Mouse (Mus musculus) liver, embryonic 16.5 days (tissue): Measurements from ENCODE around the gene Gm4791. TPM values are rescaled to one million over a fixed set of nuclear protein-coding genes. Genes with fewer than 3 reads are reported as not detected.

ENCODE experiments used
- ATAC-seq: fragments of 200-750 bp; cut with Nextera tagmentation; 2 replicates; pipeline ENCODE4 v1.8.0; 2017; ENCODE audit warnings: low read depth, mild to moderate bottlenecking, moderate number of reproducible peaks, moderate library complexity
- H3K27ac ChIP-seq: fragments of 300-500 bp; sonication (generic); 2 replicates; pipeline ENCODE4 v1.5.1; 2014; ENCODE audit warnings: mild to moderate bottlenecking, low read length
- H3K27me3 ChIP-seq: fragments of 300-500 bp; sonication (generic); 2 replicates; pipeline ENCODE4 v1.6.1; 2014; ENCODE audit warnings: low read depth, low read length, mixed read lengths; ENCODE audit not compliant: control insufficient read depth, insufficient read depth
- H3K36me3 ChIP-seq: fragments of 300-500 bp; sonication (generic); 2 replicates; pipeline ENCODE4 v1.6.1; 2014; ENCODE audit warnings: mild to moderate bottlenecking; ENCODE audit not compliant: control insufficient read depth, insufficient read depth
- H3K4me1 ChIP-seq: fragments of 300-500 bp; sonication (generic); 2 replicates; pipeline ENCODE4 v1.6.1; 2014; ENCODE audit warnings: low read depth, low read length, mixed read lengths; ENCODE audit not compliant: control insufficient read depth
- H3K4me2 ChIP-seq: fragments of 300-500 bp; sonication (generic); 2 replicates; pipeline ENCODE4 v1.6.1; 2014; ENCODE audit warnings: low read depth, low read length, mixed read lengths
- H3K4me3 ChIP-seq: fragments of 300-500 bp; sonication (generic); 2 replicates; pipeline ENCODE4 v1.5.1; 2014; ENCODE audit warnings: low read depth, mild to moderate bottlenecking, low read length
- H3K9ac ChIP-seq: fragments of 300-500 bp; sonication (generic); 2 replicates; pipeline ENCODE4 v1.6.1; 2014; ENCODE audit warnings: low read depth, low read length
- H3K9me3 ChIP-seq: fragments of 300-500 bp; sonication (generic); replicated peaks from 2 replicates; pipeline ENCODE4 v1.6.1; 2016; ENCODE audit warnings: low read length; ENCODE audit not compliant: control insufficient read depth
- WGBS: fragments of 180-500 bp; shearing (Covaris S2); extraction: QIAGEN DNeasy Blood & Tissue Kit; methylation state at CpG from one replicate; pipeline ENCODE4 v1.1.7; 2014; ENCODE audit not compliant: insufficient replicate concordance; 5-methylcytosine and 5-hydroxymethylcytosine counted together
- polyA plus RNA-seq: library from polyadenylated mRNA; unstranded; fragments of >200 nt; fragmentation: Nextera tagmentation; extraction: Ambion mirVana; gene quantifications from 2 replicates; pipeline ENCODE4 v1.2.1, GENCODE M21; 2015

The Gm4791 gene
- not detected in 2 replicates for polyA plus RNA-seq

- no peaks in the 10 kb centered on the region for H3K4me1 ChIP-seq
- no peak within 1 kb of the TSS for H3K27ac ChIP-seq
- H3K36me3 ChIP-seq = no peaks in the 10 kb centered on the region
- H3K4me2 ChIP-seq = no peak within 1 kb of the TSS
- no peak within 1 kb of the TSS for H3K4me3 ChIP-seq
- H3K9ac ChIP-seq = no peak within 1 kb of the TSS
- H3K9me3 ChIP-seq = no peaks in the 10 kb centered on the region
- ATAC-seq = no peak
- 44% methylated on average over 5 of the region's 5 CpGs for WGBS
- no peaks in the 10 kb centered on the region for H3K27me3 ChIP-seq
These were observed at the start of gene Gm4791 for GRCm38 (mm10) chr9:46998338-46998791. Gm4791 (plus strand) TSS chr9:46998741.

- H3K4me1 ChIP-seq = no peaks in the 10 kb centered on the region
- 53% methylated on average over 6 of the region's 6 CpGs for WGBS
- H3K27me3 ChIP-seq = no peaks in the 10 kb centered on the region
- H3K27ac ChIP-seq = no peak overlapping the region
- ATAC-seq = no peak
- no peak overlapping the region for H3K4me3 ChIP-seq
- no peak overlapping the region for H3K9ac ChIP-seq
- no peak overlapping the region for H3K4me2 ChIP-seq
- H3K36me3 ChIP-seq = no peaks in the 10 kb centered on the region
- no peaks in the 10 kb centered on the region for H3K9me3 ChIP-seq
These were observed 42.3 kb upstream of the Gm4791 start for GRCm38 (mm10) chr9:46956286-46956685.

- Histone ChIP-seq H3K9me3 (no peaks in the 10 kb centered on the region), H3K9ac (no peak overlapping the region), H3K27ac (no peak overlapping the region), H3K27me3 (no peaks in the 10 kb centered on the region), H3K36me3 (no peaks in the 10 kb centered on the region), H3K4me2 (no peak overlapping the region), H3K4me3 (no peak overlapping the region), H3K4me1 (no peaks in the 10 kb centered on the region)
- 45% methylated on average over 8 of the region's 8 CpGs for WGBS
- no peak for ATAC-seq
These were observed 41.1 kb upstream of the Gm4791 start for GRCm38 (mm10) chr9:46957420-46957950.

GRCm38 (mm10) chr9:46966028-46966427 lies 32.5 kb upstream of the Gm4791 start:
- H3K4me1 ChIP-seq = no peaks in the 10 kb centered on the region
- H3K27me3 ChIP-seq = no peaks in the 10 kb centered on the region
- H3K9me3 ChIP-seq = no peaks in the 10 kb centered on the region
- no peak overlapping the region for H3K27ac ChIP-seq
- H3K4me3 ChIP-seq = no peak overlapping the region
- no peak overlapping the region for H3K4me2 ChIP-seq
- no peaks in the 10 kb centered on the region for H3K36me3 ChIP-seq
- no peak for ATAC-seq
- 57% methylated on average over 5 of the region's 5 CpGs for WGBS
- H3K9ac ChIP-seq = no peak overlapping the region

GRCm38 (mm10) chr9:46968970-46969369 lies 29.6 kb upstream of the Gm4791 start:
- no peak for ATAC-seq
- WGBS = 21% methylated on average over 6 of the region's 6 CpGs
- Histone ChIP-seq H3K9ac (no peak overlapping the region), H3K4me3 (no peak overlapping the region), H3K4me2 (no peak overlapping the region), H3K27ac (no peak overlapping the region), H3K4me1 (no peaks in the 10 kb centered on the region), H3K9me3 (no peaks in the 10 kb centered on the region), H3K36me3 (no peaks in the 10 kb centered on the region), H3K27me3 (no peaks in the 10 kb centered on the region)

- H3K4me1 ChIP-seq = no peaks in the 10 kb centered on the region
- ATAC-seq = no peak
- no peak overlapping the region for H3K9ac ChIP-seq
- H3K27ac ChIP-seq = no peak overlapping the region
- WGBS = 41% methylated on average over 6 of the region's 6 CpGs
- no peak overlapping the region for H3K4me2 ChIP-seq
- no peaks in the 10 kb centered on the region for H3K9me3 ChIP-seq
- no peak overlapping the region for H3K4me3 ChIP-seq
- H3K36me3 ChIP-seq = no peaks in the 10 kb centered on the region
- no peaks in the 10 kb centered on the region for H3K27me3 ChIP-seq
These were observed 29.1 kb upstream of the Gm4791 start for GRCm38 (mm10) chr9:46969406-46969805.

GRCm38 (mm10) chr9:46978806-46979205 lies 19.7 kb upstream of the Gm4791 start:
- Histone ChIP-seq H3K9ac (no peak overlapping the region), H3K27ac (no peak overlapping the region), H3K9me3 (no peaks in the 10 kb centered on the region), H3K4me2 (no peak overlapping the region), H3K4me1 (no peaks in the 10 kb centered on the region), H3K4me3 (no peak overlapping the region), H3K27me3 (no peaks in the 10 kb centered on the region), H3K36me3 (no peaks in the 10 kb centered on the region)
- ATAC-seq = no peak
- WGBS = 57% methylated on average over 11 of the region's 11 CpGs

GRCm38 (mm10) chr9:46980111-46980510 lies 18.4 kb upstream of the Gm4791 start:
- H3K27ac ChIP-seq = no peak overlapping the region
- no peak for ATAC-seq
- no peaks in the 10 kb centered on the region for H3K27me3 ChIP-seq
- H3K9ac ChIP-seq = no peak overlapping the region
- 6% methylated on average over 2 of the region's 2 CpGs for WGBS
- no peaks in the 10 kb centered on the region for H3K36me3 ChIP-seq
- H3K4me1 ChIP-seq = no peaks in the 10 kb centered on the region
- H3K9me3 ChIP-seq = no peaks in the 10 kb centered on the region
- H3K4me3 ChIP-seq = no peak overlapping the region
- H3K4me2 ChIP-seq = no peak overlapping the region

GRCm38 (mm10) chr9:46983471-46983870 lies 15.1 kb upstream of the Gm4791 start:
- 32% methylated on average over 2 of the region's 2 CpGs for WGBS
- Histone ChIP-seq H3K9ac (no peak overlapping the region), H3K4me3 (no peak overlapping the region), H3K36me3 (no peaks in the 10 kb centered on the region), H3K4me1 (no peaks in the 10 kb centered on the region), H3K9me3 (no peaks in the 10 kb centered on the region), H3K27ac (no peak overlapping the region), H3K27me3 (no peaks in the 10 kb centered on the region), H3K4me2 (no peak overlapping the region)
- ATAC-seq = no peak
